Mouse (Mus musculus) spleen, adult 2 months (tissue): Measurements from ENCODE around the gene Insig1. TPM values are rescaled to one million over a fixed set of nuclear protein-coding genes. Genes with fewer than 3 reads are reported as not detected.

Experiments used
- DNase-seq, 2 experiments: peaks; one replicate each; pipeline versions ENCODE4 v3.0.0 to v3.0.0-alpha.2; 2012 to 2021; ENCODE audit warnings: low spot score in 2 of 2, low read depth in 1 of 2
- H3K27ac ChIP-seq: fragments of 200-500 bp; 2 replicates; pipeline ENCODE4 v1.5.1; 2012; ENCODE audit warnings: low read length, inconsistent platforms; ENCODE audit not compliant: insufficient read depth
- H3K27me3 ChIP-seq: fragments of 200-500 bp; 2 replicates; pipeline ENCODE4 v1.6.1; 2012; ENCODE audit warnings: mild to moderate bottlenecking, moderate library complexity, low read length, inconsistent platforms; ENCODE audit not compliant: control insufficient read depth, insufficient read depth
- H3K36me3 ChIP-seq: fragments of 200-500 bp; 2 replicates; pipeline ENCODE4 v1.6.1; 2012; ENCODE audit warnings: mild to moderate bottlenecking, low read length, inconsistent platforms; ENCODE audit not compliant: control insufficient read depth, insufficient read depth
- H3K4me1 ChIP-seq: fragments of 200-500 bp; 2 replicates; pipeline ENCODE4 v1.6.1; 2011; ENCODE audit warnings: inconsistent platforms; ENCODE audit not compliant: control insufficient read depth, insufficient read depth, insufficient read length
- H3K4me3 ChIP-seq: fragments of 200-500 bp; 2 replicates; pipeline ENCODE4 v1.5.1; 2011; ENCODE audit warnings: mild to moderate bottlenecking, inconsistent platforms; ENCODE audit not compliant: insufficient read depth, insufficient read length; ENCODE audit errors: extremely low read depth
- CTCF ChIP-seq: fragments of 200-500 bp; IDR thresholded peaks from 2 replicates; pipeline ENCODE4 v1.5.1; 2011; ENCODE audit warnings: mild to moderate bottlenecking, inconsistent platforms; ENCODE audit not compliant: insufficient read depth, insufficient read length, insufficient replicate concordance; ENCODE audit errors: extremely low read depth
- POLR2A ChIP-seq: fragments of 200-500 bp; IDR thresholded peaks from 2 replicates; pipeline ENCODE4 v1.6.1; 2011; ENCODE audit warnings: low read depth, low read length, inconsistent platforms
- WGBS: fragments of 180-500 bp; shearing (Covaris S2); methylation state at CpG from one replicate; pipeline ENCODE4 v1.1.7; 2018; 5-methylcytosine and 5-hydroxymethylcytosine counted together
- polyA plus RNA-seq: library from polyadenylated mRNA; depleted of rRNA; stranded (reverse); fragments of >200 nt; gene quantifications from 2 replicates; pipeline ENCODE4 v1.2.3, GENCODE M21; 2012

Gene Insig1
- polyA plus RNA-seq, 1 experiment, result 20.6 TPM

DNA sequence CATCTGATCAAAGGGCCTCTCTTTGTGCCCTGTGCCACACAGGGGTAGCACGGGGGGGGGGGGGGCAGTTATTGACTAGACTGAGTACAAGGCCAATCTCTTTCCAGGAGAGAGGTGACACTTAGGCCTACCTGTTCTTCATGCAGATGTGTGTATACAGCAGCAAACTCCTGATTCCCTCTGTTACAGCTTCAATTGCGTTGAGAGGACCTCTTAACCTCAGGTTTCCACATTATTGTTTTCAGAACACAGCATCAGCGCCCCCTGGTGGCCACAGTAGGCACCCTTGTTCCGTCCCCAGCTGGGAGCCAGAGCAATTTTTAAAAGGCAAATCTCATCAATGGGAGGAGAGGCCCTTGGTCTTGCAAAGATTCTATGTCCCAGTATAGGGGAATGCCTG is 22.7 kb downstream of the Insig1 start:
- no peak overlapping the region for H3K27ac ChIP-seq
- H3K4me1 ChIP-seq, result no peaks in the 10 kb centered on the region
- 25% methylated on average over 4 of the region's 4 CpGs for whole genome bisulfite sequencing
- H3K27me3 ChIP-seq, result no peaks in the 10 kb centered on the region
- peak; percentile 21 to 68 for DNase-seq
- TF ChIP-seq CTCF (peak; percentile 87; the same call in 1 of the 2 replicates), POLR2A (no peak)
- H3K36me3 ChIP-seq, result no peaks in the 10 kb centered on the region
- H3K4me3 ChIP-seq, result no peak overlapping the region

- H3K4me3 ChIP-seq, result no peak overlapping the region
- WGBS, result 72% methylated on average over 3 of the region's 3 CpGs
- no peaks in the 10 kb centered on the region for H3K36me3 ChIP-seq
- no peak overlapping the region for H3K27ac ChIP-seq
- H3K27me3 ChIP-seq, result no peaks in the 10 kb centered on the region
- TF ChIP-seq CTCF, result no peak
- TF ChIP-seq POLR2A, result no peak
- DNase-seq, result no peak
- H3K4me1 ChIP-seq, result no peaks in the 10 kb centered on the region
Observed at GRCm38 (mm10) chr5:28094393-28094792, 23.2 kb downstream of the Insig1 start.

- 74% methylated on average over 6 of the region's 6 CpGs for WGBS
- no peak for DNase-seq
Observed at GRCm38 (mm10) chr5:28094846-28095245, 23.7 kb downstream of the Insig1 start.

DNA sequence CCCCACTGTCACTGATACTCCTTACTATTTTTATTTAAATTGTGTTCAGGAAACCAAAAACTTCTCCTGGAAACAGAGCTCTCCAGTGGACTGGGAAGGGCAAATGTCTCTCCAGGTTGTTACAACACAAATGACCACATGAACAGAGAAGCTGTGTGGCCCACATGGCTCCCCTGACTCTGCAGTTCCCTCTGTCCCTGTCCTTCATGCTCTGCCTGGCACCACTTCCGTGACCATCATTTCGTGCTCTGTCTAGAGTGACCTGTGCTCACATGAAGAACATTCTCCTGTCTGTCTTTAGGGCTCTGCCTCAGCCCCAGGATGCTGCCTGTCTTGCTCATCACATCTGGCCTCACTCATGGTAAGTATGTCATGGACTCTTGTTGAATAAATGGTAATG is 24.5 kb downstream of the Insig1 start:
- no peak overlapping the region for H3K27ac ChIP-seq
- DNase-seq, result no peak
- WGBS, result 72% methylated on average over 2 of the region's 2 CpGs
- no peaks in the 10 kb centered on the region for H3K4me1 ChIP-seq
- no peaks in the 10 kb centered on the region for H3K36me3 ChIP-seq
- no peak for TF ChIP-seq POLR2A
- TF ChIP-seq CTCF, result no peak
- no peak overlapping the region for H3K4me3 ChIP-seq
- H3K27me3 ChIP-seq, result no peaks in the 10 kb centered on the region

More at GRCm38 (mm10) chr5:28094846-28095245, 23.7 kb downstream of the Insig1 start:
- Histone ChIP-seq H3K27ac (no peak overlapping the region), H3K4me1 (no peaks in the 10 kb centered on the region), H3K4me3 (no peak overlapping the region), H3K27me3 (no peaks in the 10 kb centered on the region), H3K36me3 (no peaks in the 10 kb centered on the region)
- TF ChIP-seq POLR2A (no peak), CTCF (no peak)

GRCm38 (mm10) chr5:28106966-28107365 is 35.8 kb downstream of the Insig1 start:
- Histone ChIP-seq H3K4me3 (no peak overlapping the region), H3K36me3 (no peaks in the 10 kb centered on the region), H3K4me1 (no peaks in the 10 kb centered on the region), H3K27ac (no peak overlapping the region), H3K27me3 (no peaks in the 10 kb centered on the region)
- TF ChIP-seq POLR2A (no peak), CTCF (no peak)
- WGBS, result 75% methylated on average over 4 of the region's 4 CpGs
- DNase-seq, result no peak

DNA sequence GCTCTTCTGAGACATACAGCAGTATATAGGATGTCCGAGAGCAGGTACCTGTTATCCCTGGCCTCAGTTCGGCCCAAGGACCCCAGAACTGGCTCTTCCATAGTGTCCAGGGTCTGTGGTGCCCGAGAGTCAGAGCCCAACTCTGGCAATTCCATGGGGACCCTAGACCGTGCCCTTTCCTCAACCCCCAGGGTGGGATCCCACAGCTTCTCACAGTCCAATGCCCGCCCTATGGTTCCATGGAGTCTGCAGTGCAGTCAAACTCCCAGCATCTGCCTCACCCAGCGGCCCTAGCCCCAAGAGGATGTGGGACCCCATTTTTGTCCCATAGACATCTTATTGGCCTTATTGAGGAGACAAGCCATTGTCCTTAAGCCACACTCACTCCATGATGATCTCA is 36.8 kb downstream of the Insig1 start:
- Histone ChIP-seq H3K36me3 (no peaks in the 10 kb centered on the region), H3K27ac (no peak overlapping the region), H3K4me1 (no peaks in the 10 kb centered on the region), H3K27me3 (no peaks in the 10 kb centered on the region), H3K4me3 (no peak overlapping the region)
- TF ChIP-seq CTCF (no peak), POLR2A (no peak)
- DNase-seq, result no peak
- WGBS, result 80% methylated on average over 6 of the region's 6 CpGs

DNA sequence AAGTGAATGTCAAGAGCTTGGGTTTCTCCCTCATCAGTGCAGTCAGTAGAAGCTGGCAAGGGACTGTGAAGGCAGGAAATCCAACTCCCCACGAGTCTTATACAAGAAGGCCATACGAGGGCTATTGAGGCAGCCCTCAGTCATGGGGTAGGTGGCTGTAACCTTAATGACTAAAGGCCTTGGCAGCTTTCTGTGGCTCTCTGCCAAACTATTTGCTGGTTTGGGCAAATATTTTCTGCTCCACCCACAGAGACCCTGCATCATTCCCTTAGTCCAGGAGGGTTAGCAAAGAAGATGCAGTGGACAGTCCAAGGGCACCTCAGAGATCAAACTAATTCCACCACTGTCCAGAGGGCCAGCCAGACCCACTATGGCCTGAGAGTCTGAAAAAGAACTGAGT is 39.7 kb downstream of the Insig1 start:
- Histone ChIP-seq H3K4me3 (no peak overlapping the region), H3K27ac (no peak overlapping the region), H3K36me3 (no peaks in the 10 kb centered on the region), H3K27me3 (no peaks in the 10 kb centered on the region), H3K4me1 (no peaks in the 10 kb centered on the region)
- TF ChIP-seq POLR2A (no peak), CTCF (no peak)
- 45% methylated on average over 2 of the region's 2 CpGs for WGBS
- DNase-seq, result no peak
